Mouse (Mus musculus) embryo, embryonic 10.5 days (tissue): ENCODE measurements at regions not wholly inside any gene's neighbourhood (a gene's known extent, or its start where the extent isn't known, plus 50 kb on each side); places are given as distances from the start of the nearest gene placed in this dataset.

ENCODE experiments used
- DNase-seq: peaks from one replicate; pipeline ENCODE4 v3.0.0-alpha.2; 2015; ENCODE audit warnings: low spot score

DNA sequence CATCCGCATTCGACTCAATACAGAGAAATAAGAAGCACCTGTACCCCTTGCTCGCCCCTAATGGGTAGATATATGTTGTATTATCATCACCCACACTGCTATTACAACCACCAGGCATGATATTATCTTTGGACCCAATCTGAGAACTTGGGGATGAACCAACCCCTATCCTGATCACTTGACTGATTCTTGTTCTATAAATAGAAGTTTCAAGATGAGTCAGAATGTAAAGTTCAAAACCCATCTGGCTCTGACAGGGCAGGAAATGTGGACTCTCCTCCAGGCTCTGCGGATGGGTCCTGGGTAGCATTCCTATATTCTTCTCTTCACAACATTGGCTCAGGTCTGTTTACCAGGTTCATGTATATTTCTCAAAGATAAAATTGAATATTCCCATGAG, 61.9 kb upstream of the Pard3b start:
- DNase-seq, result no peak

DNA sequence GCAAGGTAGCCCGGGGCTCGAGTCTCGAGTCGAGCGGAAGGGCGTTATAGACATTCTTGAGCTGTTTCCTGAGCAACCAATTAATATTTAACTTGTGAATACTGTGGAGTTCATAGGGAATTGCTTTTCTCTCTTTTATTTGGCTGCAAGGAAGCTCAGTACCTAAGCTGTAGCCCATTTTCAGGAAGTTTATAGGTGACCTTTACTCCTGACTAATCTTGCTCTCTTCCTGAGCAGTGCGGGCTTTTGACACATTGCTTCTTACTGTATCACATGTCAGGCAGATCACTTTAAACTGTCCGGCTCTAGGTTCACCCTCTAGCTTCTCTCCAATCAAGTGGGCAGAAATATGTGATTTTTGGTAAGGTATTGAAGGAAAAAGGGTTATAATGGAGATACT, 51.4 kb upstream of the Pard3b start:
- no peak for DNase-seq
